In the genomic region with DNA sequence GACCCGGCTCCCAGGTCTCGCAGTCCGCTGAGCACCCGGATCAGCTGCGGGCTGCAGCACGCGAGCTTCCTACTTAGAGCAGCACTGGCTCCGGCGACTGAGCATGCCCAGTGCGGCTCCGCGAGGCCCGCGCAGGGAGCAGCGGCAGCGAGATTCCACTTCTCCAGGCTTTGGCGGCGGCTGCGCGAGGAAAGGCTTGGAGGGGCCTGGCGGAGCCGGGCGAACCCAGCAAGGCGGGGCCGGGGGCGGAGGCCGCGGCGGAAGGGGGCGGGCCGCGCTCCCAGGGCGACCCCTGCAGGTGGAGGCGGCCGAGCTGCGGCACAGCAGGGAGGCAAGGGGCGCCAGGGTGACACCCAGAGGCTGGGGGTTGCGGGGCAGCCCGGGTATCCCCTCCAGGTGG, we compare ENCODE assay signal across 9 mouse cellular contexts. TPM values are rescaled to one million over a fixed set of nuclear protein-coding genes. Genes with fewer than 3 reads are reported as not detected.
A peak's percentile ranks its signal among the peaks of the same experiment; 100 is the strongest.
DNase-seq lines count a peak whose midpoint lies in the region; ATAC-seq and TF ChIP-seq lines count a peak whose summit lies in the region.
"Had no signal": no experiment of that assay in that cellular context is flagged by ENCODE, and none has a peak within 500 bp of the region (broad histone marks: within the 10 kb centered on the region; RNA-seq: fewer than 3 reads in every experiment).

A gene (minus strand): TSS at position 188 of the 400 bp plus-strand sequence.

- peak within 1 kb of the TSS; percentile 89 for H3K4me2 ChIP-seq in heart, embryonic 13.5 days
- H3K4me2 ChIP-seq in kidney, postnatal 0 days (ENCODE audit: low read length), result peak within 1 kb of the TSS; percentile 80

- peak; percentile 81 for ATAC-seq in heart, embryonic 13.5 days (ENCODE audit: extremely low read depth, insufficient number of reproducible peaks, low FRiP score, low TSS enrichment)
- ATAC-seq in kidney, postnatal 0 days (replicated peaks; ENCODE audit: low FRiP score, low read depth), result peak; percentile 94

- no peaks in the 10 kb centered on the region for H3K4me1 ChIP-seq in bone marrow, adult 2 months (ENCODE audit: control insufficient read depth, insufficient read depth, low read length)
- peaks cover 43% of the 10 kb centered on the region for H3K4me1 ChIP-seq in heart, embryonic 13.5 days
- peaks cover 34% of the 10 kb centered on the region for H3K4me1 ChIP-seq in kidney, postnatal 0 days (replicated peaks; ENCODE audit: insufficient read depth, low read length)
- peaks cover 16% of the 10 kb centered on the region for H3K4me1 ChIP-seq in liver, adult 2 months (ENCODE audit: control insufficient read depth, insufficient read depth, low read length)

- WGBS in bone marrow, adult 2 months, result under 1% methylated on average over 35 of the region's 39 CpGs
- under 1% methylated on average over 39 of the region's 39 CpGs for WGBS in heart, embryonic 13.5 days
- WGBS in kidney, postnatal 0 days, result under 1% methylated on average over 39 of the region's 39 CpGs
- WGBS in liver, adult 2 months, result under 1% methylated on average over 39 of the region's 39 CpGs

- peak; percentile 17; the same call in 1 of the 2 replicates for TF ChIP-seq POLR2A in bone marrow, adult 2 months (IDR thresholded peaks at IDR 0.05; ENCODE audit: borderline replicate concordance, control insufficient read depth, low read depth, low read length)
- TF ChIP-seq POLR2A in liver, adult 2 months (IDR thresholded peaks at IDR 0.05; ENCODE audit: extremely low read depth, insufficient read depth, low read length), result peak; percentile 85

- peak within 1 kb of the TSS; percentile 92 for H3K9ac ChIP-seq in heart, embryonic 13.5 days
- H3K9ac ChIP-seq in kidney, postnatal 0 days (ENCODE audit: low read depth, low read length), result peak within 1 kb of the TSS; percentile 86
- H3K9ac ChIP-seq in liver, adult 2 months (ENCODE audit: low read depth, low read length), result peak within 1 kb of the TSS; percentile 87

- no peaks in the 10 kb centered on the region for H3K9me3 ChIP-seq in heart, embryonic 13.5 days
- H3K9me3 ChIP-seq in kidney, postnatal 0 days (replicated peaks; ENCODE audit: low read length), result no peaks in the 10 kb centered on the region

- peak; percentile 97 for DNase-seq in 3134 (ENCODE audit: extremely low read depth, insufficient read length, low spot score)
- DNase-seq in fibroblast of lung, adult 2 months (ENCODE audit: low read depth), result peak; percentile 84
- DNase-seq in kidney, postnatal 0 days (ENCODE audit: low spot score), result peak; percentile 98
- peak; percentile 80 for DNase-seq in liver, adult 2 months (ENCODE audit: extremely low read depth, low read depth, low spot score)
- peak; percentile 82 for DNase-seq in naive thymus-derived CD4-positive, alpha-beta T cell, adult 2 months (ENCODE audit: low read depth)
- peak; percentile 81 for DNase-seq in splenic B cell, adult 2 months (ENCODE audit: low read depth, low spot score)

- H3K4me3 ChIP-seq in bone marrow, adult 2 months (replicated peaks; ENCODE audit: control insufficient read depth, low read depth, low read length), result peak within 1 kb of the TSS; percentile 63
- peak within 1 kb of the TSS; percentile 79 for H3K4me3 ChIP-seq in heart, embryonic 13.5 days
- peak within 1 kb of the TSS; percentile 96 for H3K4me3 ChIP-seq in kidney, postnatal 0 days (replicated peaks; ENCODE audit: low read depth, low read length)
- peak within 1 kb of the TSS; percentile 75 for H3K4me3 ChIP-seq in liver, adult 2 months (ENCODE audit: insufficient read depth, low read depth, low read length)

- H3K36me3 ChIP-seq in heart, embryonic 13.5 days, result no peaks in the 10 kb centered on the region
- H3K36me3 ChIP-seq in kidney, postnatal 0 days (ENCODE audit: insufficient read depth, low read length), result no peaks in the 10 kb centered on the region
- H3K36me3 ChIP-seq in liver, adult 2 months (ENCODE audit: control insufficient read depth, insufficient read depth, low read length), result no peaks in the 10 kb centered on the region
- H3K36me3 ChIP-seq in splenic B cell, adult 2 months (ENCODE audit: control insufficient read depth, insufficient read depth, low read length, poor library complexity, severe bottlenecking), result no peaks in the 10 kb centered on the region

- peak; percentile 30; the same call in 1 of the 2 replicates for TF ChIP-seq CTCF in bone marrow, adult 2 months (IDR thresholded peaks at IDR 0.05; ENCODE audit: control insufficient read depth, insufficient read depth, low read length)
- TF ChIP-seq CTCF in kidney, postnatal 0 days (IDR thresholded peaks at IDR 0.05; ENCODE audit: low read depth), result peak; percentile 73
- TF ChIP-seq CTCF in liver, adult 2 months (IDR thresholded peaks at IDR 0.05; ENCODE audit: low read depth, low read length), result peak; percentile 79

- H3K79me2 ChIP-seq in liver, adult 2 months (ENCODE audit: control insufficient read depth, insufficient read depth, low read length), result peaks cover 4% of the 10 kb centered on the region; the same call in 1 of the 2 replicates

- no peaks in the 10 kb centered on the region for H3K27me3 ChIP-seq in heart, embryonic 13.5 days (replicated peaks)
- no peaks in the 10 kb centered on the region for H3K27me3 ChIP-seq in kidney, postnatal 0 days (ENCODE audit: insufficient read depth, low read length)
- no peaks in the 10 kb centered on the region for H3K27me3 ChIP-seq in liver, adult 2 months (ENCODE audit: control insufficient read depth, insufficient read depth, low read length)
- no peaks in the 10 kb centered on the region; the same call in 1 of the 2 replicates for H3K27me3 ChIP-seq in splenic B cell, adult 2 months (ENCODE audit: control insufficient read depth, insufficient read depth, low read length, poor library complexity, severe bottlenecking)
- H3K27me3 ChIP-seq: CH12.LX had no signal

- no peak within 1 kb of the TSS; the same call in 1 of the 2 replicates for H3K27ac ChIP-seq in bone marrow, adult 2 months (ENCODE audit: control insufficient read depth, insufficient read depth, low read depth, low read length, poor library complexity)
- H3K27ac ChIP-seq in heart, embryonic 13.5 days (replicated peaks), result peak within 1 kb of the TSS; percentile 96
- peak within 1 kb of the TSS; percentile 92 for H3K27ac ChIP-seq in kidney, postnatal 0 days
- H3K27ac ChIP-seq in liver, adult 2 months (replicated peaks; ENCODE audit: insufficient read depth, low read depth, low read length), result peak within 1 kb of the TSS; percentile 85

RNA-seq across cellular contexts. Expression of the gene that starts here (rescaled TPM):
- 3.1 and 6.6 TPM in 2 replicates for polyA plus RNA-seq in bone marrow, adult 2 months (2011; ENCODE audit: insufficient read depth, insufficient read length, low replicate concordance, missing spikeins)
- polyA plus RNA-seq in heart, embryonic 13.5 days (2015; fragmentation: Nextera tagmentation; extraction: Ambion mirVana), result 26.1 and 29.3 TPM in 2 replicates
- 47.0 and 52.7 TPM in 2 replicates for polyA plus RNA-seq in kidney, postnatal 0 days (2015; fragmentation: Nextera tagmentation; extraction: Ambion mirVana)
- total RNA-seq in liver, adult 2 months (2014; rRNA removed), result 5.3 and 7.0 TPM in 2 replicates
- polyA plus RNA-seq in liver, adult 2 months (2012; rRNA removed), result 1.4 and 3.2 TPM in 2 replicates
